Mouse (Mus musculus) fibroblast of lung, adult 2 months (primary cell): ENCODE measurements around the gene Olfml1.

Source experiments
- DNase-seq: peaks from one replicate; pipeline ENCODE4 v3.0.0-alpha.2; 2011; ENCODE audit warnings: low read depth

Olfml1 gene

GRCm38 (mm10) chr7:107594857-107595402 is 27.7 kb downstream of the Olfml1 start, which contains the start of gene Ppfibp2:
TSS of gene Ppfibp2 (plus strand) at chr7:107595207.
- DNase-seq = no peak

- DNase-seq = no peak
Measured at GRCm38 (mm10) chr7:107595426-107595825, 28.2 kb downstream of the Olfml1 start.

- no peak for DNase-seq
Measured at GRCm38 (mm10) chr7:107596753-107597152, 29.5 kb downstream of the Olfml1 start.

GRCm38 (mm10) chr7:107597956-107598355 is 30.7 kb downstream of the Olfml1 start:
- DNase-seq = no peak

GRCm38 (mm10) chr7:107600651-107601050 is 33.4 kb downstream of the Olfml1 start:
- no peak for DNase-seq

- DNase-seq = no peak
Measured at GRCm38 (mm10) chr7:107602505-107602904, 35.3 kb downstream of the Olfml1 start.

GRCm38 (mm10) chr7:107602913-107603312 is 35.7 kb downstream of the Olfml1 start:
- DNase-seq = no peak

GRCm38 (mm10) chr7:107607766-107608165 is 40.5 kb downstream of the Olfml1 start:
- no peak for DNase-seq

GRCm38 (mm10) chr7:107609622-107610255 is 42.5 kb downstream of the Olfml1 start:
- no peak for DNase-seq

GRCm38 (mm10) chr7:107610880-107611279 is 43.6 kb downstream of the Olfml1 start:
- DNase-seq = no peak

- DNase-seq = no peak
Measured at GRCm38 (mm10) chr7:107618028-107618992, 51.1 kb downstream of the Olfml1 start.

- peak; percentile 58 for DNase-seq
Measured at GRCm38 (mm10) chr7:107619225-107619624, 52.0 kb downstream of the Olfml1 start.

- DNase-seq = no peak
Measured at GRCm38 (mm10) chr7:107620137-107620536, 52.9 kb downstream of the Olfml1 start.

GRCm38 (mm10) chr7:107624432-107624831 is 57.2 kb downstream of the Olfml1 start:
- DNase-seq = no peak

GRCm38 (mm10) chr7:107625061-107625460 is 57.8 kb downstream of the Olfml1 start, which contains the start of gene 5330417H12Rik:
TSS of gene 5330417H12Rik (minus strand) at chr7:107625161.
- DNase-seq = no peak

- no peak for DNase-seq
Measured at GRCm38 (mm10) chr7:107625781-107626180, 58.5 kb downstream of the Olfml1 start.

GRCm38 (mm10) chr7:107628383-107628782 is 61.1 kb downstream of the Olfml1 start:
- DNase-seq = no peak

- DNase-seq = no peak
Measured at GRCm38 (mm10) chr7:107633201-107633600, 66.0 kb downstream of the Olfml1 start.

GRCm38 (mm10) chr7:107637398-107637797 is 70.2 kb downstream of the Olfml1 start:
- DNase-seq = no peak

- DNase-seq = no peak
Measured at GRCm38 (mm10) chr7:107638026-107638425, 70.8 kb downstream of the Olfml1 start.
